Mouse (Mus musculus) left cerebral cortex, adult 2 months (tissue): ENCODE data around the gene Cdk1. TPM values are rescaled to one million over a fixed set of nuclear protein-coding genes. Genes with fewer than 3 reads are reported as not detected.

Experiments
- DNase-seq, 2 experiments: peaks; one replicate each; pipeline ENCODE4 v3.0.0; 2021 to 2022; ENCODE audit warnings: low spot score in 2 of 2, mixed read lengths in 1 of 2; ENCODE audit errors: extremely low spot score in 1 of 2
- H3K27ac ChIP-seq: fragments of 200-600 bp; 2 replicates; pipeline ENCODE4 v1.8.1; 2022
- H3K4me3 ChIP-seq: fragments of 200-600 bp; 2 replicates; pipeline ENCODE4 v1.8.1; 2022
- CTCF ChIP-seq: fragments of 200-600 bp; IDR thresholded peaks from 2 replicates; pipeline ENCODE4 v1.8.1; 2022; ENCODE audit warnings: antibody characterized with exemption, mild to moderate bottlenecking, moderate library complexity
- intact Hi-C: fragments of 180-260 bp; cut with DNase I; formaldehyde crosslinking; loops from one replicate; pipeline ENCODE4 v1.15.1; 2025
- long read RNA-seq, 2 experiments: library from polyadenylated mRNA; stranded (forward); transcript quantifications; one replicate each; pipeline ENCODE4 v2.0.0; 2021; ENCODE audit warnings: borderline mapping rate in 2 of 2
- total RNA-seq, 2 experiments: library from RNA; stranded (reverse); gene quantifications; 2 replicates each; pipeline ENCODE4 v1.2.3; 2021

Gene Cdk1
- under 1 TPM; 0.36 to 0.40 TPM for total RNA-seq
- long read RNA-seq, experiment 1 = 0 reads
- long read RNA-seq, experiment 2 = 0 reads

DNA sequence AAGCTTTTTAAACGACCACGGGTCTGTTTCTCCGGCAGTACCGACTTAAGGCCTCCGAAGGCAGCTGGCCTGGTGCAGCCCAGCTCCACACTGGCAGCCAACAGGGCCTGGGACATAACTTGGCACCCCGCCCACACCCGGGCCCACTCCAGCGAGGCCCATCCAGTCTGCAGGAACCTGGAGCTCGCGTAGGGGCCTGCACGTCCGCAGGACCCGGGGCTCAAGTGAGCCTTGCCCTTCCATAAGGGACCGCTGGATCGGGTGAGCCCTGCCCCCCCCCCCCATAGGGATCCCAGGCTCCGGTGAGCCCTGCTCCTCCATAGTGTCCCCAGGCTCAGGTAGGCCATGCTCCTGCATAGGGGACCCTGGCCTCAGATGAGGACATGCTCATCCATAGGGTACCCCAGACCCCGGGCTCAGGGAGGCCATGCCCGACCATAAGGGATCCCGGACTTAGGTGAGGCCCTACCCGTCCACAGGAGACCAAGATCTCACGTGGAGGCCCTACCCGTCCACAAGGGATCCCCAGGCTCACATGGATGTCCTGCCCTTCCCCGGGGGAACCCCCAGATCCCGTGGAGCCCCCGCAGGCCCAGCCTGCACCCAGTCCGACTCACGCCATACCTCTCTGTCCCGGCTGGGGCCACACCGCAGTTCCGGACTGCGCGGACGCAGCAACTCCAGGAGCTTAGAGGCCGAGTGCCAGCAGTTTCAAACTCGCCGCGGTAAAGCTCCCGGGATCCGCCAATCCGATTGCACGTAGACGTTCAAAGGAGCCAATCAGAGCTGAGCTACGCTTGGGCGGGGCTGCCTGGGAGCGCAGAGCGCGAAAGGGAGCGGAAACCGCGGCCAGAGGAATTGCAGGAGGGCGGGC lies at the start of gene Cdk1:
Gene Cdk1, minus strand, starts transcription at position 727 of the 874 bp plus-strand sequence.
- Histone ChIP-seq H3K4me3 (peak within 1 kb of the TSS; percentile 53), H3K27ac (no peak within 1 kb of the TSS)
- intact Hi-C loops = no loop called here
- no peak; the same call in none of the 2 replicates for TF ChIP-seq CTCF
- peak; percentile 89 to 92 for DNase-seq

DNA sequence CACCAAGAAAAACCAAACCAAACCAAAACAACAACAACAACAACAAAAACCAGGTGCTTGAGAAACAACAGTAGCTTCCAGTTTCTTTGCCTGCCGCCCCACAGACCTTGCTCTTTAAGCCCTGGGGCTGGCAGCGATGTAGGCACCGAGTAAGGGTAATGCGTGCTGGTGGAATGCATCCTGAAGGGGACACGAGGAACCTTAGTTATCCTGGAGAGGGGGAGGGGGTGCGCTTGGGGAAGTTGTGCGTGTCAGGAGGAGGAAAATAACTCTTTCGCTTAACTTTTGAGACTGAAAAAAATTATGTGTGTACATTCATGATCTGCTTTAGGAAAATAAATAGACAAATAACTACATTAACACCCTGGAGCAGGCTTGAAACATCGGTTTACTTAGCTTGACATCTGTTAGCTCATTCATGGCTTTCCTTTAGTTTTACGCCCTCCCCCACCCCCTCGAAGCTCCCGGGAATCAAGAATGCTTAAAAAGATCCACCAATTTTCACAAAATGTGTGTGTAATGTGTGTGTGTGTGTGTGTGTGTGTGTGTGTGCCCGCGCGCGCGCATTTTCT lies 47.2 kb upstream of the Cdk1 start:
- DNase-seq = no peak
- no peak for TF ChIP-seq CTCF
- intact Hi-C loops = no loop called here
- H3K4me3 ChIP-seq = no peak overlapping the region; the same call in 1 of the 2 replicates
- no peak overlapping the region for H3K27ac ChIP-seq

DNA sequence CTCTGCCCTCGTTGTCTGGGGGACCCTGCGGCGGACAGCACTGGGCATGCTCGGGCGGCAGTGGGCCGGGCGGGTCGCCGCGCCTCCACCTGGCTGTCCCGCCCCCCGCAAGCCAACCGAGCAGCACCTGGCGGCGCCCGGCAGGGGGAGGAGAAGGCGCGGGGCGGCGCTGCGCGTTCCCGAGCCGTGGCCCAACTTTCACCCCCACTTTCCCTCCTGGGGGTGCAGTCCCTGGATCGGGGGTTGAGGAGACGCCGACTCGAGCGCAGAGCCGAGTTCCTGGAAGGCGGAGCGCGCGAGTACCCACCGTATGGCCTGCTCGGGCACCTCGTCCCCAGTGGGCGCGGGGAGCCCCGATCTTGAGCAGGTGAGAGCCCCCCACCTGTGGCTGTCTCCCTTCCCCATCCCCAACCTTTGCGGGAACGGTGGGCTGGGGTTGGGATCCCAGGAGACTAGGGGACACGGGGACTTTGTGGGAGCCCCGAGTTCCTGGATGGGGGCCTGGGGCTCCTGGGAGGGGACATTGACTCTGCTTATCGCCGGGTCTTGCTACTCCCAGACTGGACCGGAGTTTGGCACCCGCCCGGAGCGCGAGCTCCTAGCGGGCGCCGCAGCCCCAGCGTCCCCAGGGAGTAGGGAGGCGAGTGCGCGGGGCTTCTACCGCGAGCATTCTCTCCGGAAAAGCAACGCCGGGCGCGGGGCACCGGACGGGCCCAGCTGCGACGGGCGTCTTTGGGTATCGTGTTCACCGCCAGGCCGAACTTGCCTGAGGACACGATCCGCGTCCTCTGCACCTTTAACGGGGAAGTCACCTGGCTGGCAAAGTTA lies 46.2 kb upstream of the Cdk1 start, which contains the start of gene Ank3:
Gene Ank3, plus strand, starts transcription at position 11 of the 828 bp plus-strand sequence.
- no peak; the same call in 1 of the 2 replicates for TF ChIP-seq CTCF
- intact Hi-C loops = no loop called here
- Histone ChIP-seq H3K4me3 (peak within 1 kb of the TSS; percentile 50), H3K27ac (no peak within 1 kb of the TSS)
- no peak for DNase-seq

DNA sequence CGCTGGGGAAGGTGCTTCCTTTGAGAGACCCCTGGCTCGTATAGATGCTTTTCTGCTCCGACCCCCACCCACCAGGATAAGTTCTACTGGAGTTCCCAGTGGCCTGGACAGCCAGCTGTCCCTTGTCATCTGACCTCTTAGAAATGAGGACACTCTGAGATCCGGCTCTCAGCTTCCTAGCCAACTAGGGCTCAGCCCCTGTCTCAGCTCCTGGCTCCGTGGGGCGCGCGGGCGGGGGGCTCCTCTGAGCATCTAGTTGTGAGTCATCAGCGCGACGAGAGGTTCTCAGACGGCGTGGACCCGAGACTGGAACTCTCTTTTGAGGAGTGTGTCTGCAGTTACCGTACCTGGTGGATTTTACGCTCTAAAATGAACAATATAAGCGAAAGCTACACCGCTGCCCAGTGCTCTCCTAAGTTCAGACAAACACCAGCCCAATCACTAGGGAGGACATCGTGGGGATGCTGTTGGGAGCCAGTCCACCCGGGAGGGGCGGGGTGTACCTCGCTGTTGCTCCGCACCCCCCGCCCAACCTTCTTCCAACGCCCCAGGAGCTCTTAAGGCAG lies 45.5 kb upstream of the Cdk1 start:
- no peak overlapping the region for H3K27ac ChIP-seq
- TF ChIP-seq CTCF = no peak
- no peak for DNase-seq
- intact Hi-C loops = no loop called here
- H3K4me3 ChIP-seq = peak overlapping the region; percentile 50

DNA sequence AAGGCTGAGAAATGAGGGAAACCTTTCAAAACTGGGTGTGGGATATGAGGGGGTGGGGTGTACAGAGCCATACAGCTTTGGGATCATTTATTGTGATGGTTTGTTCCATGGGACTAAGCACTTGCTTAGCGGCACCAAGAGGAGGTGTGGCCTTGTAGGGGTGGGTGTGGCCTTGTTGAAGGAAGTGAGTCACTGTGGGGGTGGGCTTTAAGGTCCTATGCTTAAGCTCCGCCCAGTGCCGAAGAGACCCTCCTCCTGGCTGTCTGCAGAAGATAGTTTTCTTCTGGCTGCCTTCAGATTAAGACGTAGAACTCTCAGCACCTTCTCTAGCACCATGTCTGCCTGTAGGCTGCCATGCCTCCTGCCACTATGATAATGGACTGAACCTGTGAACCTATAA lies 36.8 kb upstream of the Cdk1 start:
- H3K27ac ChIP-seq = no peak overlapping the region
- intact Hi-C loops = no loop called here
- no peak overlapping the region for H3K4me3 ChIP-seq
- no peak for TF ChIP-seq CTCF
- no peak for DNase-seq

DNA sequence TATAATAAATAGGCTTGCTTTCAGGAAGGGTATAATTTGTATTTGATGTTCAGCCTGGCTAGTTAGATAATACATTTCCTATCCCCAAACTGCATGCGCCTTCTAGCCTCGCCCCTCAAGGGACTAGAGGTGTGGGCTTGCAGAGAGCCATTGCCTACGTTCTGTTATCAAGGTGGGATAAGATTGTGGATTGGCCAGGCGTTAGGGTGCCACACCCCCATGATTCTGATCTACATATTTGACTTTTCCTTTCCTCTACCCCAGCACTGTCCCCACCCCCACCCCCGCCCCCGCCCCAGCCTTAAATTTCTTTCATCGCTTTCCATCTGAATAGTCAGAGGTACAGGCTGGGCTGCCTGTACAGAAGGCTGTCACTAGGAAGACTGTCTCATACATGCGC lies 34.0 kb upstream of the Cdk1 start:
- no peak for DNase-seq
- no peak for TF ChIP-seq CTCF
- no peak overlapping the region for H3K27ac ChIP-seq
- intact Hi-C loops = no loop called here
- H3K4me3 ChIP-seq = no peak overlapping the region

DNA sequence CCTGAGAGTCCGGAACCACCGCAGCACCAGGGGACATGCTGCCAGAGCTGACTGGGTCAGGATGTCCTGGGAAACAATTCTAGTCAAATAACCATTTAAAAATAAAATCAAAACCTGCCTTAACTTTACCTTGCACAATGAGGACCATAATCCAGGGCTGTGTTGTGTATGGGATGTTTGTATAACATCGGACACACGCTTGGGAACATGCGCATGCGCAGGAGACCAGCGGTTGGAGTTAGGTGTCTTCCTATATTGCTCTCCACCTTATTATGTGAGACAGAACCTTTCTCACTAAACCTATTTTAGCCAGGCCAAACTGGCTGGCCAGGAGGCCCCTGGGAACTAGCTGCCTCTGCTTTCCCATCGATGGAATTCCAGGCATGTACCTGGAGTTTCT lies 32.4 kb upstream of the Cdk1 start:
- TF ChIP-seq CTCF = no peak
- Histone ChIP-seq H3K4me3 (no peak overlapping the region), H3K27ac (no peak overlapping the region)
- intact Hi-C loops = no loop called here
- no peak for DNase-seq

DNA sequence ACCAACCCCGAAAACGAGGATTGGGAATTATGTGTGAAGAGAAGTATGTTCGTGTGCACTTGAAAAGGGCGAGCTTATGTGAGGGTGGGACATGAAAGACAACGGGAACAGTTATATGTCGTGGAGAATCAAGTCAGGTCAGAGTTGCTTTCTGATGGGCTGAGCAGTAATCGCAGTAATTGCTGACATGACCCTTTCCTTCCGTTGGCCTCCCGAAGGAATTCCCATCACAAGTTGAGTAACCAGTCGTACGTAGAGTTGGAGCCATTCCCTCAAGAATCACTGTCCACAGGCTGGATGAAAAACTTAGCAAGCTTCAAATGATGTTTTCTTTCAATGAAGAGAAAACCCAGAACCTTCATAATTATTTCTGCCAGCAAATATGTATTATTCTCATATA lies 31.9 kb upstream of the Cdk1 start:
- intact Hi-C loops = no loop called here
- Histone ChIP-seq H3K27ac (no peak overlapping the region), H3K4me3 (no peak overlapping the region)
- no peak for TF ChIP-seq CTCF
- no peak for DNase-seq

DNA sequence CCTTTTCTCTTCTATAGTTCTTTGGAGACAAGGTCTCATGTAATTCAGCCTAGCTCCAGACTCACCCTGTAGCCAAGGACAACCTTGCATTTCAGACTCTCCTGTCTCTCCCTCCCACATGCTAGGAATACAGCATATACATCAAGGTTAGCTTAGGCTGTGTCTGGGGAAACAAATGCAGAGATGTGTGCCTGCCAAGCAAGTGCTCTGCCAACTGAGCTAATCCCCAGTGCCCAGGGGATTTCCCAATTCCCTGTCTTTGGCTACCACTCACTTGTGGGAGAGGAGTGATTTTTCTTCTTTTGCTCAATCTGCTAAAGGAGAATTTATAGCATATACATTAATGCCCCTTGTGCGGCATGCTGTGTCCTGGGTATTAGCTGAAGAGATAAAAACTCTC lies 30.4 kb upstream of the Cdk1 start:
- no peak for TF ChIP-seq CTCF
- intact Hi-C loops = no loop called here
- no peak overlapping the region for H3K27ac ChIP-seq
- no peak overlapping the region for H3K4me3 ChIP-seq
- no peak for DNase-seq

DNA sequence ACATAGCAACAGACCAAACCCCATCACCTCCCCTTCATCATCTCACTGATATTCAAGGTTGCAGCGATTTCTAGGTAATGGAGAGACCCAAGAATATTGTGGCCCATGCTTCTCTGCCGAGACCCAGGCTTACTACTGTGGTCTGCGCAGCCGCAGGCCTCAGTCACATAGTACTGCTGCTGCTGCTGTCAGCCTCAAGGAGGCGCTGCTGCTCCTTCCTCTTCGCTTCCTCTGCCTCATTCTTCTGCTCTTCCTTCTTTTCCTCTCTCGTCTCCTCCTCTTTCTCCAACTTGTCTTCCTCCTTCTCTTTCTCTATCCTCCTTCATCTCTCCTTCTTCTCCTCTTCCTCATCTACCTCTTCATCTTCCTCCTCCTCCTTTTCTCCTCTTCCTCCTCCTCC lies 22.4 kb upstream of the Cdk1 start:
- no peak for DNase-seq

DNA sequence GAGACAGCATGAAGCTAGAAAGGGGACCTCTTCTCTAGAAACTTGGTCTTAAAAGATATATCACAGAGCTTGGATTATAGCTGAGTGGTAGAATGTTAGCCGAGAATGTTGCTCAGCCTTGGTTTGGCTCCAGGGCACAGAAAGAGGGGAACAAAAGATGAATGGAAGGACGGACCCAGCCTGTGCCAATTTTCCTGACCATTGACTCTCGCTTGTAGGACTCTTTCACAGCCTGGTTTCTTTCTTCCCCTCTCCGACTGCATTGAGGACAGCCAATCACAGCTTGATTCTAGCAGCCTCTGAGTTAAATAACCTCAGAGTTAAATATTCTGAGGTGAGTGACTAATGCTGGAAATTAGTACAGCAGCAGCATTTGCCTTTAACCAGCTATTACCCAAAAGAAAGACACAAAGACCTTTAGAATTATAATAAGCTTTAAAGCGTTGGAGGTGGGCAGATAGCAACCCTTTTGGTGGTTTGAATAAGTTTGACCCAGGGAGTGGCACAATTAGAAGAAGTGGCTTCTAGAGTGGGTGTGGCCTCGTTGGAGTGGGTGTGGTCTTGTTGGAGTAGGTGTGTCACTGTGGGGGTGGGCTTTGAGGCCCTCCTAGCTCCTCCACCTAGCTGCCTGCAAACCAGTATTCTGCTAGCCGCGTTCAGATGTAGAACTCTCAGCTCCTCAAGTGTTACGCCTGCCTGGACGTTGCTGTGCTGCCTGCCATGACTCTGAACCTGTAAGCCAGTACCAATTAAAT lies 21.2 kb upstream of the Cdk1 start:
- H3K4me3 ChIP-seq = no peak overlapping the region
- TF ChIP-seq CTCF = no peak
- DNase-seq = no peak
- intact Hi-C loops = no loop called here
- H3K27ac ChIP-seq = no peak overlapping the region

More for the DNA sequence above, 22.4 kb upstream of the Cdk1 start:
- no peak overlapping the region for H3K27ac ChIP-seq
- intact Hi-C loops = no loop called here
- H3K4me3 ChIP-seq = no peak overlapping the region
- peak; percentile 25; the same call in 1 of the 2 replicates for TF ChIP-seq CTCF
